Mouse (Mus musculus) spleen, postnatal 36 days (tissue): ENCODE data around the gene Ap2b1.
"Not testable (repeated sequence)": the region's sequence is repeated elsewhere in the genome, so short reads cannot be mapped to it uniquely, and the experiment has no call there.

Source experiments
- DNase-seq, 2 experiments: peaks; one replicate each; pipeline ENCODE4 v3.0.0; 2022; ENCODE audit warnings: low spot score in 2 of 2, mixed read lengths in 1 of 2

Gene Ap2b1

GRCm38 (mm10) chr11:83298225-83299195 is at the start of gene Ap2b1:
Gene Ap2b1 (plus strand): TSS chr11:83299024.
- DNase-seq = peak; percentile 95 to 96

- not testable (repeated sequence) for DNase-seq
These were observed 41.6 kb upstream of the Ap2b1 start for GRCm38 (mm10) chr11:83257211-83257610.

- DNase-seq = peak; percentile 21 to 53
These were observed 36.2 kb upstream of the Ap2b1 start for GRCm38 (mm10) chr11:83262673-83263072.

GRCm38 (mm10) chr11:83263146-83263545 is 35.7 kb upstream of the Ap2b1 start:
- peak in 1 of 2 experiments; percentile 28 for DNase-seq

- no peak for DNase-seq
These were observed 28.0 kb upstream of the Ap2b1 start for GRCm38 (mm10) chr11:83270842-83271150.

GRCm38 (mm10) chr11:83271151-83271950 is 27.5 kb upstream of the Ap2b1 start:
- DNase-seq = peak; percentile 81 to 88

GRCm38 (mm10) chr11:83271951-83272843 is 26.6 kb upstream of the Ap2b1 start:
- peak; percentile 41 to 59 for DNase-seq

GRCm38 (mm10) chr11:83276251-83276650 is 22.6 kb upstream of the Ap2b1 start:
- no peak for DNase-seq

GRCm38 (mm10) chr11:83279024-83279423 is 19.8 kb upstream of the Ap2b1 start:
- DNase-seq = no peak

GRCm38 (mm10) chr11:83279691-83280090 is 19.1 kb upstream of the Ap2b1 start:
- no peak for DNase-seq

- no peak for DNase-seq
These were observed 16.7 kb upstream of the Ap2b1 start for GRCm38 (mm10) chr11:83282084-83282483.

GRCm38 (mm10) chr11:83285627-83286026 is 13.2 kb upstream of the Ap2b1 start:
- DNase-seq = no peak

- peak; percentile 49 to 76 for DNase-seq
These were observed 12.3 kb upstream of the Ap2b1 start, which contains the start of gene Slfn14 for GRCm38 (mm10) chr11:83286566-83286965. Gene Slfn14 (minus strand): TSS chr11:83286726.

GRCm38 (mm10) chr11:83289036-83289435 is 9.8 kb upstream of the Ap2b1 start:
- no peak for DNase-seq

- no peak for DNase-seq
These were observed 9.2 kb upstream of the Ap2b1 start for GRCm38 (mm10) chr11:83289633-83290032.

GRCm38 (mm10) chr11:83291375-83292250 is 7.2 kb upstream of the Ap2b1 start:
- peak; percentile 96 for DNase-seq

- no peak for DNase-seq
These were observed 6.6 kb upstream of the Ap2b1 start for GRCm38 (mm10) chr11:83292251-83292587.

- DNase-seq = no peak
These were observed 5.6 kb upstream of the Ap2b1 start for GRCm38 (mm10) chr11:83293182-83293581.

- no peak for DNase-seq
These were observed 4.7 kb upstream of the Ap2b1 start for GRCm38 (mm10) chr11:83294133-83294532.

GRCm38 (mm10) chr11:83297816-83298215 is 1.0 kb upstream of the Ap2b1 start:
- DNase-seq = peak in 1 of 2 experiments; percentile 16

- no peak for DNase-seq
These were observed 900 bp downstream of the Ap2b1 start for GRCm38 (mm10) chr11:83299724-83300123.
